Mouse (Mus musculus): ENCODE data around the gene Zkscan17.

DNA sequence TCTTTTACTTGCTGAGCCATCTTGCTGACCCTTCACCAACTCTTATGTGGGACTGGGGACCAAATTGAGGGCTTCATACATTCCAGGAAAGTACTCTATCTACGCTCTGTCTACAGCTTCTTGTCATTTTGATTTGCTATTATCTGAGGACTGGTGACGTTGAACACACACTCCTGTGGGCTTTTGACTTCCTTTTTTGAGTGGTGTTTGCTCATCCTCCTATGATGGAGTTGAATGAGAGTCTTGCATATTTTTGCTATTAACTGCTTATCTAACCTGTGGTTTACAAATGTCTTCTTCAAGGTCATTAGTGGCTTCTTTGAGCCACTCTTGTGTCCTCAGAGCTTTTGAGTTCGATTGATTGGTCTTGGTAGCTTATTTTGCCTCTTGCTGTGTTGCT lies 13.6 kb upstream of the Zkscan17 start:
- TF ChIP-seq GATA1 (IDR thresholded peaks at IDR 0.05; ENCODE audit: low read length): no peak
- TF ChIP-seq TAL1 (IDR thresholded peaks at IDR 0.05; ENCODE audit: low read length): no peak

Measured in erythroblast, embryonic 14.5 days (primary cell).